Mouse (Mus musculus) heart, embryonic 13.5 days (tissue): Measurements from ENCODE around the gene Msi2. TPM values are rescaled to one million over a fixed set of nuclear protein-coding genes. Genes with fewer than 3 reads are reported as not detected.

Experiments
- ATAC-seq: fragments of 200-750 bp; cut with Nextera tagmentation; 2 replicates; pipeline ENCODE4 v1.8.0; 2017; ENCODE audit warnings: moderate TSS enrichment; ENCODE audit not compliant: insufficient number of reproducible peaks, low FRiP score, low TSS enrichment; ENCODE audit errors: extremely low read depth
- H3K27ac ChIP-seq: fragments of 300-500 bp; sonication (generic); replicated peaks from 2 replicates; pipeline ENCODE4 v1.5.1; 2015; ENCODE audit warnings: moderate library complexity, mild to moderate bottlenecking, inconsistent platforms
- H3K27me3 ChIP-seq: fragments of 300-500 bp; sonication (generic); replicated peaks from 2 replicates; pipeline ENCODE4 v1.6.1; 2015; ENCODE audit warnings: mild to moderate bottlenecking, inconsistent platforms
- H3K36me3 ChIP-seq: fragments of 300-500 bp; sonication (generic); 2 replicates; pipeline ENCODE4 v1.6.1; 2015; ENCODE audit warnings: mild to moderate bottlenecking, inconsistent platforms
- H3K4me1 ChIP-seq: fragments of 300-500 bp; sonication (generic); 2 replicates; pipeline ENCODE4 v1.6.1; 2015; ENCODE audit warnings: inconsistent platforms
- H3K4me2 ChIP-seq: fragments of 300-500 bp; sonication (generic); 2 replicates; pipeline ENCODE4 v1.6.1; 2015; ENCODE audit warnings: inconsistent platforms, mild to moderate bottlenecking, moderate library complexity
- H3K4me3 ChIP-seq: fragments of 300-500 bp; sonication (generic); 2 replicates; pipeline ENCODE4 v1.5.1; 2015; ENCODE audit warnings: moderate library complexity, mild to moderate bottlenecking, inconsistent platforms
- H3K9ac ChIP-seq: fragments of 300-500 bp; sonication (generic); 2 replicates; pipeline ENCODE4 v1.6.1; 2015; ENCODE audit warnings: inconsistent platforms, mild to moderate bottlenecking, moderate library complexity
- H3K9me3 ChIP-seq: fragments of 300-500 bp; sonication (generic); 2 replicates; pipeline ENCODE4 v1.6.1; 2016; ENCODE audit warnings: inconsistent platforms
- WGBS: fragments of 180-500 bp; shearing (Covaris S2); methylation state at CpG from one replicate; pipeline ENCODE4 v1.1.7; 2015; ENCODE audit warnings: mixed read lengths; 5-methylcytosine and 5-hydroxymethylcytosine counted together
- polyA plus RNA-seq: library from polyadenylated mRNA; unstranded; fragments of >200 nt; fragmentation: Nextera tagmentation; extraction: Ambion mirVana; gene quantifications from 2 replicates; pipeline ENCODE4 v1.2.1, GENCODE M21; 2015

The Msi2 gene
- polyA plus RNA-seq, 1 experiment from 2014 or later, result 16.2 TPM

DNA sequence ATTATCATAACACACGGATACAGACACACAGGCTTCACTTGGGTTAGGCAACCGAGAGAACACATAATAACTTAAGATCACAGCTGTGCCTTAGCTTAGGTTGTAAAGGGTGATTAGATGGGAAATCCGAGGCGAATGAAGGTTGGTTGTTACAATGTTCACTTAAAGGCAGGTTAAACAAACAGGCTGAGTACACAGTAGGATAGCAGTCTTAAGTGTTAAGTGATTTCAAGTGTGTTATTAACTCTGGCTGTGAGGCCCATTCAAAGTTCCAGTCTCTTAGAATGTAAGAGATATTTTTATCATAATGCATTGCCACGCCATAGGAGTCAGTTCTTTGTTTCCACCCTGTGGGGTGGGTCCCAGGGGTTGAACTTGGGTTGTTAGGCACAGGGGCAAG, 383.4 kb downstream of the Msi2 start:
- Histone ChIP-seq H3K9me3 (no peaks in the 10 kb centered on the region), H3K36me3 (peaks cover 28% of the 10 kb centered on the region), H3K4me2 (no peak overlapping the region), H3K27ac (no peak overlapping the region), H3K4me3 (no peak overlapping the region), H3K4me1 (peaks cover 43% of the 10 kb centered on the region), H3K9ac (no peak overlapping the region), H3K27me3 (no peaks in the 10 kb centered on the region)
- WGBS, result 53% methylated on average over 5 of the region's 5 CpGs
- ATAC-seq, result no peak

DNA sequence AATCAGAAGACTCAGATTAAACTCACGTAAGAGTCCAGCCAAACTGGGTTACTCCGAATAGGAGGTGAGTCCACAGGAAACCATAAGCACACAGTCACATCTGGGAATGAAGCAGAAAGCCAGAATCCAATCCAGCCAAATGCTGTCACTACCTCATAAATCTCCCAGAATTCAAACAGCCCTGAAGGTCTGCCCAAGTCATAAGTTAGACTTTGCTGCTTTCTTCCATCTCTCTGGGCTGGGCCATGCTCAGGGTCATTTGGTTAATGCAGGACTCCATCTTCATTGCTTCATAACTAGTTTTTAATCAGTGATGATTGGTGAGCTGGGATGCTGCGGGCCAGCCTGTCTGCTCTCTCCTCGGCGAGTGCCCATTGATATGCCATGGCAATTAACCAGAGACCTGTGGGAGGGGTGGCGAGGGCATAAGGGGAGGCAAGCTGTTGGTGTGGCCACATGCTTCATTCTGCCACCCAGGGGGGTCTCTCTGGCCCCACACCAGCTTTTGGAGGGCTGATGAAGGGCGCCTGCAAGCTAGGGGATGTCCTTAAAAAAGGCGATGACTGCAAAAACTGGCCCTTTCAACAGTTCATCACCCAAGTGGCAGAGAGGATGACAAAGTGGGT, 385.9 kb downstream of the Msi2 start:
- peaks cover 52% of the 10 kb centered on the region for H3K4me1 ChIP-seq
- ATAC-seq, result no peak
- no peak overlapping the region for H3K4me3 ChIP-seq
- H3K4me2 ChIP-seq, result no peak overlapping the region
- H3K27ac ChIP-seq, result no peak overlapping the region
- H3K9me3 ChIP-seq, result no peaks in the 10 kb centered on the region
- WGBS, result 73% methylated on average over 8 of the region's 8 CpGs
- peaks cover 11% of the 10 kb centered on the region for H3K36me3 ChIP-seq
- H3K9ac ChIP-seq, result no peak overlapping the region
- no peaks in the 10 kb centered on the region for H3K27me3 ChIP-seq

GRCm38 (mm10) chr11:88331722-88332121, 386.6 kb downstream of the Msi2 start:
- 85% methylated on average over 8 of the region's 8 CpGs for WGBS
- Histone ChIP-seq H3K4me2 (no peak overlapping the region), H3K27ac (no peak overlapping the region), H3K4me3 (no peak overlapping the region), H3K36me3 (0 out of 2 replicates have a peak, but pooled peaks cover 5% of the 10 kb centered on the region), H3K4me1 (peaks cover 58% of the 10 kb centered on the region), H3K27me3 (no peaks in the 10 kb centered on the region), H3K9ac (no peak overlapping the region), H3K9me3 (no peaks in the 10 kb centered on the region)
- no peak for ATAC-seq

DNA sequence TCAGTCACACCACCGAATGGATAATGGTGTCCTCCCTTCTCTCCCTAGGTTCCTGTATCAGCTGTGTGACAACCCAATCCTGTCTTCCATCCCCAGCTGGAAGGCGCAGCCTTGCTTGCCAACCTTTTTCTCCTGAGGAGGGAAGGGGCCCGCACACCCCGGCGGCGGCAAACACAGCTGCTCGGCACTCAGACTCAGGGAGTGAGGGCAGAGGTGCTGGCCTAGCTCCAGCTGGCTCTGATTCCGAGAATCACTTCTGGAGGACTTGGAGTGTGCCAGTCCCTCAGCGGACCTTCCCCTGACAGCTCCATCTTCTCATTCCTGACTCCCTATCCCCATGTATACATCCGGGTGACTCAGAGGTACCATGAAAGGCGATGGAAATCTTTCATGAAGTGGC, 387.5 kb downstream of the Msi2 start:
- H3K27ac ChIP-seq, result peak overlapping the region; percentile 43
- WGBS, result 35% methylated on average over 11 of the region's 11 CpGs
- H3K4me1 ChIP-seq, result peaks cover 51% of the 10 kb centered on the region
- no peaks in the 10 kb centered on the region for H3K9me3 ChIP-seq
- peak overlapping the region; percentile 20 for H3K4me2 ChIP-seq
- 0 out of 2 replicates have a peak, but pooled peaks cover 4% of the 10 kb centered on the region for H3K36me3 ChIP-seq
- H3K27me3 ChIP-seq, result no peaks in the 10 kb centered on the region
- no peak; the same call in 1 of the 2 replicates for ATAC-seq
- no peak overlapping the region for H3K4me3 ChIP-seq
- peak overlapping the region; percentile 52; the same call in 1 of the 2 replicates for H3K9ac ChIP-seq

- 77% methylated on average over 17 of the region's 17 CpGs for WGBS
- no peaks in the 10 kb centered on the region for H3K36me3 ChIP-seq
- no peak for ATAC-seq
- H3K27me3 ChIP-seq, result no peaks in the 10 kb centered on the region
- no peak overlapping the region for H3K4me3 ChIP-seq
- H3K4me2 ChIP-seq, result no peak overlapping the region
- H3K9me3 ChIP-seq, result no peaks in the 10 kb centered on the region
- H3K27ac ChIP-seq, result no peak overlapping the region
- H3K4me1 ChIP-seq, result peaks cover 34% of the 10 kb centered on the region
- no peak overlapping the region for H3K9ac ChIP-seq
These were observed 389.3 kb downstream of the Msi2 start for GRCm38 (mm10) chr11:88328813-88329595.

DNA sequence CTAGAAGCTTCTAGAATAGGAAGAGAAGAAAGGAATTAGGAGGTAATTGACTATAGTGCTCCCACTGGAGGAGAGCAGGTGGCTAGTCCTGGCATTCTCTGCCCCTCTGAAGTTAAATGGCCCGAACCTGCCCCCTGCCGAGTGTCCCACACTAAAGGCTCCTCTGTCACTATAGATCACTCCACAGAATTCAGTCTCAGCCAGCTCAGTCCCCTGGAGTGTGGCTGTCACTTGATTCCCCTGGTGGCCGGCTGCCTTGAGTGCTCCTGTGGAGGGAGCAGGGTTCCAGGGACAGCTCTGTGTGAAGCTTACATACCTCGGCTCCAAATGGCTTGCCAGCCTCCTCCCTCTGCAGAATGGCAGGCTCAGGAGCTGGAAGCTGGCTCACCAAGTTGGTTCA, 391.3 kb downstream of the Msi2 start:
- Histone ChIP-seq H3K27me3 (no peaks in the 10 kb centered on the region), H3K4me2 (no peak overlapping the region), H3K4me1 (peaks cover 34% of the 10 kb centered on the region), H3K4me3 (no peak overlapping the region), H3K9me3 (no peaks in the 10 kb centered on the region), H3K9ac (no peak overlapping the region), H3K27ac (no peak overlapping the region), H3K36me3 (no peaks in the 10 kb centered on the region)
- ATAC-seq, result no peak
- 11% methylated on average over 4 of the region's 4 CpGs for WGBS

DNA sequence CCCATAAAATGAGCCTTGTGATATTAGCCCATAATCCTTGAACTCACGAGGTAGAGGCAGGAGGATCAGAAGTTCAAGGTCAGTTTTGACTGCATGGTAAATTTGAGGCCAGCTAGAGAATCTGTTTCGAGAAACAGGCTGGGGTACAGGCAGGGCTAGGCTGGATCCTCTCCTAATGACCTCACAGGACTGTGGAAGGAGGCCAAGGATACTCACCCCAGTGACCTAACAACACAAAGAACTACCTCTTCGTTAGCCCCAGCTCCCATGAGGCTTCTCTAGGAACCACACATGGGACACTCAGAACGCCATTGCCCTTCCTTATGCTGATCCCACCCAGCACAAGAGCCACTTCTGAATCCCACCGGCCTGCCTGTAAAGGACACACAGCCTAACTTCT, 399.5 kb downstream of the Msi2 start:
- Histone ChIP-seq H3K4me3 (no peak overlapping the region), H3K4me1 (peaks cover 39% of the 10 kb centered on the region), H3K9me3 (no peaks in the 10 kb centered on the region), H3K27me3 (no peaks in the 10 kb centered on the region), H3K9ac (no peak overlapping the region), H3K27ac (no peak overlapping the region), H3K4me2 (no peak overlapping the region), H3K36me3 (no peaks in the 10 kb centered on the region)
- WGBS, result 72% methylated on average over 5 of the region's 5 CpGs
- ATAC-seq, result no peak

- Histone ChIP-seq H3K4me3 (no peak overlapping the region), H3K9ac (no peak overlapping the region), H3K9me3 (no peaks in the 10 kb centered on the region), H3K4me1 (peaks cover 74% of the 10 kb centered on the region), H3K27me3 (no peaks in the 10 kb centered on the region), H3K27ac (0 out of 2 replicates have a peak overlapping the region, but pooled peaks have one; percentile 75), H3K4me2 (no peak overlapping the region), H3K36me3 (no peaks in the 10 kb centered on the region)
- WGBS, result 72% methylated on average over 5 of the region's 5 CpGs
- ATAC-seq, result no peak
These were observed 402.9 kb downstream of the Msi2 start for GRCm38 (mm10) chr11:88315393-88315792.

GRCm38 (mm10) chr11:88314471-88314870, 403.8 kb downstream of the Msi2 start:
- peaks cover 83% of the 10 kb centered on the region for H3K4me1 ChIP-seq
- WGBS, result 12% methylated on average over 6 of the region's 6 CpGs

GRCm38 (mm10) chr11:88313512-88313911, 404.8 kb downstream of the Msi2 start:
- 2% methylated on average over 8 of the region's 8 CpGs for WGBS
- H3K4me2 ChIP-seq, result peak overlapping the region; percentile 28; the same call in 1 of the 2 replicates
- peaks cover 80% of the 10 kb centered on the region for H3K4me1 ChIP-seq
- H3K27ac ChIP-seq, result peak overlapping the region; percentile 75
- no peaks in the 10 kb centered on the region for H3K9me3 ChIP-seq
- H3K9ac ChIP-seq, result peak overlapping the region; percentile 5; the same call in 1 of the 2 replicates
- H3K27me3 ChIP-seq, result no peaks in the 10 kb centered on the region
- H3K4me3 ChIP-seq, result no peak overlapping the region
- ATAC-seq, result no peak
- no peaks in the 10 kb centered on the region for H3K36me3 ChIP-seq

More at GRCm38 (mm10) chr11:88314471-88314870, 403.8 kb downstream of the Msi2 start:
- no peaks in the 10 kb centered on the region for H3K36me3 ChIP-seq
- peak overlapping the region; percentile 14; the same call in 1 of the 2 replicates for H3K4me2 ChIP-seq
- H3K27me3 ChIP-seq, result no peaks in the 10 kb centered on the region
- no peak overlapping the region for H3K9ac ChIP-seq
- ATAC-seq, result no peak
- no peak overlapping the region for H3K4me3 ChIP-seq
- peak overlapping the region; percentile 75 for H3K27ac ChIP-seq
- H3K9me3 ChIP-seq, result no peaks in the 10 kb centered on the region

GRCm38 (mm10) chr11:88311606-88312005, 406.7 kb downstream of the Msi2 start:
- Histone ChIP-seq H3K27me3 (no peaks in the 10 kb centered on the region), H3K4me3 (no peak overlapping the region), H3K27ac (no peak overlapping the region), H3K4me1 (peaks cover 79% of the 10 kb centered on the region), H3K36me3 (no peaks in the 10 kb centered on the region), H3K9me3 (no peaks in the 10 kb centered on the region), H3K4me2 (no peak overlapping the region), H3K9ac (peak overlapping the region; percentile 28; the same call in 1 of the 2 replicates)
- ATAC-seq, result no peak
- 56% methylated on average over 7 of the region's 7 CpGs for WGBS
